Mouse (Mus musculus) intestine, postnatal 0 days (tissue): ENCODE data around the gene Pea15a. TPM values are rescaled to one million over a fixed set of nuclear protein-coding genes. Genes with fewer than 3 reads are reported as not detected.

Source experiments
- ATAC-seq: fragments of 200-750 bp; cut with Nextera tagmentation; 2 replicates; pipeline ENCODE4 v1.8.0; 2017; ENCODE audit warnings: mild to moderate bottlenecking, moderate TSS enrichment, moderate library complexity
- H3K27ac ChIP-seq: fragments of 300-500 bp; sonication (generic); 2 replicates; pipeline ENCODE4 v1.5.1; 2014; ENCODE audit warnings: mild to moderate bottlenecking, low read depth, low read length, moderate library complexity
- H3K27me3 ChIP-seq: fragments of 300-500 bp; sonication (generic); replicated peaks from 2 replicates; pipeline ENCODE4 v1.6.1; 2014; ENCODE audit warnings: low read length, mixed read lengths; ENCODE audit not compliant: control insufficient read depth, insufficient read depth
- H3K36me3 ChIP-seq: fragments of 300-500 bp; sonication (generic); 2 replicates; pipeline ENCODE4 v1.6.1; 2014; ENCODE audit warnings: mild to moderate bottlenecking, moderate library complexity; ENCODE audit not compliant: control insufficient read depth, insufficient read depth
- H3K4me1 ChIP-seq: fragments of 300-500 bp; sonication (generic); replicated peaks from 2 replicates; pipeline ENCODE4 v1.6.1; 2014; ENCODE audit warnings: antibody characterized with exemption, low read length, mixed read lengths; ENCODE audit not compliant: control insufficient read depth, insufficient read depth
- H3K4me2 ChIP-seq: fragments of 300-500 bp; sonication (generic); replicated peaks from 2 replicates; pipeline ENCODE4 v1.6.1; 2014; ENCODE audit warnings: low read depth, mild to moderate bottlenecking, moderate library complexity
- H3K4me3 ChIP-seq: fragments of 300-500 bp; sonication (generic); 2 replicates; pipeline ENCODE4 v1.5.1; 2014; ENCODE audit warnings: low read depth, low read length
- H3K9ac ChIP-seq: fragments of 300-500 bp; sonication (generic); 2 replicates; pipeline ENCODE4 v1.6.1; 2014; ENCODE audit warnings: mild to moderate bottlenecking, low read depth, low read length
- H3K9me3 ChIP-seq: fragments of 300-500 bp; sonication (generic); 2 replicates; pipeline ENCODE4 v1.6.1; 2016; ENCODE audit warnings: mixed run types; ENCODE audit not compliant: control insufficient read depth
- CTCF ChIP-seq: sonication (generic); IDR thresholded peaks from 2 replicates; pipeline ENCODE4 v1.5.1; 2016; ENCODE audit warnings: low read depth, mild to moderate bottlenecking, control low read depth, antibody characterized with exemption, moderate library complexity
- WGBS: fragments of 180-500 bp; shearing (Covaris S2); extraction: QIAGEN DNeasy Blood & Tissue Kit; methylation state at CpG from one replicate; pipeline ENCODE4 v1.1.7; 2014; 5-methylcytosine and 5-hydroxymethylcytosine counted together
- polyA plus RNA-seq: library from polyadenylated mRNA; unstranded; fragments of >200 nt; fragmentation: Nextera tagmentation; extraction: Ambion mirVana; gene quantifications from 2 replicates; pipeline ENCODE4 v1.2.1, GENCODE M21; 2015

Pea15a gene
- polyA plus RNA-seq, 1 experiment from 2014 or later, result 44.9 TPM

DNA sequence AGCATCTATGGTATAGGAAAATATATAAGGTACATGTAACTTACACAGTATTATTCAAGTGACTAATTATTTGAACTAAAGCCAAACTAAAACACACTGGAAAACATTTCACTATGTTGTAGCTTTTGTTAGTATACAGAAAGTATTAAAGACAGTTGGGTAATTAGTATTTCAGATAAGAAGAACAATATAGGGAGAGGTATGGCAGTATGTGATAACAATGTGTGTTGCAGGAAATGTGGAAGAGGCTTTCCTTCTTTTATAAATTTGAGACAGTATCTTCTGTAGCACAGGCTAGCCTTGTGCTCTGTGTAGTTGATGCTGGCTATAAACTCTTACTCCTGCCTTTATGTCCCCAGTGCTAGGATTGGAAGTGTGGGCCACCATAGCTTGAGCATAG lies 22.7 kb downstream of the Pea15a start:
- H3K9me3 ChIP-seq, result no peaks in the 10 kb centered on the region
- no peak overlapping the region for H3K4me3 ChIP-seq
- no peaks in the 10 kb centered on the region for H3K27me3 ChIP-seq
- H3K27ac ChIP-seq, result no peak overlapping the region
- TF ChIP-seq CTCF, result no peak
- no peak overlapping the region for H3K9ac ChIP-seq
- H3K4me1 ChIP-seq, result no peaks in the 10 kb centered on the region
- H3K36me3 ChIP-seq, result peaks cover 60% of the 10 kb centered on the region
- H3K4me2 ChIP-seq, result no peak overlapping the region
- ATAC-seq, result no peak

GRCm38 (mm10) chr1:172183056-172183455 lies 23.5 kb downstream of the Pea15a start:
- Histone ChIP-seq H3K27me3 (no peaks in the 10 kb centered on the region), H3K4me3 (no peak overlapping the region), H3K9me3 (no peaks in the 10 kb centered on the region), H3K4me2 (no peak overlapping the region), H3K36me3 (peaks cover 55% of the 10 kb centered on the region), H3K9ac (no peak overlapping the region), H3K4me1 (no peaks in the 10 kb centered on the region), H3K27ac (no peak overlapping the region)
- 96% methylated on average over 6 of the region's 6 CpGs for WGBS
- no peak for TF ChIP-seq CTCF
- ATAC-seq, result no peak

- H3K4me3 ChIP-seq, result no peak overlapping the region
- no peaks in the 10 kb centered on the region for H3K9me3 ChIP-seq
- no peak overlapping the region for H3K4me2 ChIP-seq
- no peaks in the 10 kb centered on the region for H3K4me1 ChIP-seq
- peaks cover 52% of the 10 kb centered on the region for H3K36me3 ChIP-seq
- no peak for TF ChIP-seq CTCF
- WGBS, result 95% methylated on average over 3 of the region's 3 CpGs
- H3K9ac ChIP-seq, result no peak overlapping the region
- H3K27ac ChIP-seq, result no peak overlapping the region
- no peaks in the 10 kb centered on the region for H3K27me3 ChIP-seq
- no peak for ATAC-seq
Measured at GRCm38 (mm10) chr1:172181777-172182176, 24.8 kb downstream of the Pea15a start.

DNA sequence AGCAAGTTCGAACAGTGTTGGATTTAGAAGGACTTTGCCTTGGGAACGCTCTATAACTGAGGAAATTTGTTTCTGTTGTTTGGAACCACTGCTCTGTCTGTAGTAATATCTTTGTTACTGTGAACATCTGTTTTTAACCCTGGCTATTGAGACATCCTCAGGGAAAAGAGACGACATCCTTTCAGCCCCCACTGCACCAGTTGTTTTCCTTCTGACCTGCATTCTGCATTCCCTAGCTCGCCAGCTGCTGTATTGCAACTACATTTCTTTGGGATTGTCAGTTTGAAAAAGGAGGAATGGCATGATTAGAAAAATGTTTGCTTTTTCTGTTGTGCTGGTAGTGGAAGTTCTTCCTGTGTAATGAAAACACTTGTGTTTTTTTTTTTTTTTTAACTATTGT lies 25.7 kb downstream of the Pea15a start:
- H3K4me3 ChIP-seq, result no peak overlapping the region
- no peak overlapping the region for H3K4me2 ChIP-seq
- no peak for TF ChIP-seq CTCF
- no peaks in the 10 kb centered on the region for H3K27me3 ChIP-seq
- H3K36me3 ChIP-seq, result peaks cover 49% of the 10 kb centered on the region
- no peaks in the 10 kb centered on the region for H3K4me1 ChIP-seq
- H3K9ac ChIP-seq, result no peak overlapping the region
- no peaks in the 10 kb centered on the region for H3K9me3 ChIP-seq
- no peak overlapping the region for H3K27ac ChIP-seq
- WGBS, result 55% methylated on average over 4 of the region's 4 CpGs
- ATAC-seq, result no peak

- WGBS, result 65% methylated on average over 7 of the region's 7 CpGs
- TF ChIP-seq CTCF, result no peak
- H3K9me3 ChIP-seq, result no peaks in the 10 kb centered on the region
- H3K4me1 ChIP-seq, result no peaks in the 10 kb centered on the region
- peaks cover 63% of the 10 kb centered on the region for H3K36me3 ChIP-seq
- no peak overlapping the region for H3K4me3 ChIP-seq
- no peak overlapping the region for H3K9ac ChIP-seq
- H3K27me3 ChIP-seq, result no peaks in the 10 kb centered on the region
- H3K27ac ChIP-seq, result no peak overlapping the region; the same call in 1 of the 2 replicates
- no peak overlapping the region for H3K4me2 ChIP-seq
- ATAC-seq, result no peak
Measured at GRCm38 (mm10) chr1:172179102-172179501, 27.5 kb downstream of the Pea15a start.

GRCm38 (mm10) chr1:172177791-172178190 lies 28.8 kb downstream of the Pea15a start:
- no peak for ATAC-seq
- WGBS, result 84% methylated on average over 7 of the region's 7 CpGs
- Histone ChIP-seq H3K4me2 (no peak overlapping the region), H3K4me1 (no peaks in the 10 kb centered on the region), H3K4me3 (no peak overlapping the region), H3K9ac (no peak overlapping the region), H3K36me3 (peaks cover 72% of the 10 kb centered on the region), H3K27me3 (no peaks in the 10 kb centered on the region), H3K27ac (no peak overlapping the region), H3K9me3 (no peaks in the 10 kb centered on the region)
- TF ChIP-seq CTCF, result no peak

DNA sequence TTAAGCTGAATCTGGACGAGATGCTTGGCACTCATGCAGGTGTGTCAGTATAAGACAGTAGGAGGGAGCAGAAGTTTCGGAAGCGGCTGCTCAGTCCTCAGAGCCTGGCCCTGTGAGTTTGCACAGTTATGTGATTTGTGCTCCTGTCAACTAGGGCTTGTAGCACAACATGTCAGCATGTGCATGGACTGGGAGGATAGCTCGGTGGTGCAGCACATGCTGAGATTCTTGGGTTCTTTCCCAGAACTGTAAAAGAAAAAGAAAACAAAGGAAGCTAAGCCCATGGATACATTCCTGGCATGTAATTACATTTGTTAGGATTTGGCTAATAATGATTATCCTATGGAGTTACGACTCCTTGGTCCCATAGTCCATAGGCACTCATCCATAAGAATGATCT lies 33.4 kb downstream of the Pea15a start:
- no peak overlapping the region for H3K9ac ChIP-seq
- WGBS, result 81% methylated on average over 5 of the region's 5 CpGs
- TF ChIP-seq CTCF, result no peak
- H3K4me1 ChIP-seq, result no peaks in the 10 kb centered on the region
- no peak overlapping the region for H3K27ac ChIP-seq
- H3K4me3 ChIP-seq, result no peak overlapping the region
- H3K36me3 ChIP-seq, result peaks cover 80% of the 10 kb centered on the region
- H3K27me3 ChIP-seq, result no peaks in the 10 kb centered on the region
- H3K4me2 ChIP-seq, result no peak overlapping the region
- ATAC-seq, result no peak
- no peaks in the 10 kb centered on the region for H3K9me3 ChIP-seq
